Mouse (Mus musculus) ovary, postnatal 36 days (tissue): ENCODE measurements around the gene Tpra1.
A peak's percentile ranks its signal among the peaks of the same experiment; 100 is the strongest.

ENCODE experiments used
- DNase-seq: peaks from one replicate; pipeline ENCODE4 v3.0.0; 2022; ENCODE audit warnings: low spot score, mixed read lengths

Tpra1 gene

DNA sequence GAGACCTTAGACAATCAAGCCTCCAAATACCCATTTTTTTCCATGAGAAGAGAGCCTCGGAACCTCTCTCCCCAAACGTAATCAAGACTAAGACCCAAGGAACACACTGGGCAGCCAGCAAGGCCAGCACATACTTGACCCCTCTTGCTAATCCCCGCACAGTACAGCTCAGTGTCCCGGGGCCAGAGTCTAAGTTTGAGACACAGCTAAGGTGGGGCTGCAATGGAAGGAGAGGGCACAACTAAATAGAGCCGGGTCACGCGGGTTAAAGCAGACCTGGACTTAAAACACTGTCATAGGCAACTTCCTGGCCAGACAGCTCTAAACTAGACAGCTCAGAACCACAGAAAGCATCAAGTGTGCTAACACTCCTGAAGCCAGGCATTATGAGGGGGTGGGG is 11.2 kb upstream of the Tpra1 start:
- DNase-seq = no peak

DNA sequence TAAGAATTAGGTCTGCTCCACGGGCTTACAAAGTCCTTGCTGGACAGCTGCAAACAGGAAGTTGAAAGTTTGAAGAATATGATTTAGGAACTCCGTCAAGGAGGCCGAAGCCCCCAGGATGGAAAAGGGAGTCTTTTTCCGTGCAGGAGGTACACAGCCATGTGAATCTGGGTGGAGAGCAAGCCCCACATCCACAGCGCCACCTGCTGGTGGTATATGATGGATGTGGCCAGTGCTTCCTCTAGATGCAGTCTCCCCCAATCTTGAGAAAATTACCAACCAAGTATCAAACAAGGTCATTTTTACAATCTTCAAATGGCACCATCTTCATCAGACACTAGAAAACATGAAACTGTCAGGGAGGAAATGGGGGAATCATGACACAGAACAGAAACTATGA is 8.5 kb upstream of the Tpra1 start:
- peak; percentile 55 for DNase-seq

DNA sequence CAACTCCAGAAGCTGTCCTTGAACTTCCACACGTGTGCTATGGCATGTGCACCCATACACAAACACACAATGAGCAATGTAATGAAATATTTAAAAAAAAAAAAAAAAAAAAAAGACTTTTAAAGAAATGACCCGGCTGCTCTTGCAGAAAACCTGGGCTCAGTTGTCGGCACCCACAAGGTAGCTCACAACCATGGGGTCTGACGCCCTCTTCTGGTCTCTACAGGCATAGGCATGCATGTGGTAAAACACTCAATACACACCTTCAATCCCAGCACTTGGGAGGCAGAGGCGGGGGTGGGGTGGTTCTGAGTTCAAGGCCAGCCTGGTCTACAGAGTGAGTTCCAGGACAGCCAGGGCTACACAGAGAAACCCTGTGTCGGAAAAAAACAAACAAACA is 6.1 kb upstream of the Tpra1 start:
- no peak for DNase-seq

DNA sequence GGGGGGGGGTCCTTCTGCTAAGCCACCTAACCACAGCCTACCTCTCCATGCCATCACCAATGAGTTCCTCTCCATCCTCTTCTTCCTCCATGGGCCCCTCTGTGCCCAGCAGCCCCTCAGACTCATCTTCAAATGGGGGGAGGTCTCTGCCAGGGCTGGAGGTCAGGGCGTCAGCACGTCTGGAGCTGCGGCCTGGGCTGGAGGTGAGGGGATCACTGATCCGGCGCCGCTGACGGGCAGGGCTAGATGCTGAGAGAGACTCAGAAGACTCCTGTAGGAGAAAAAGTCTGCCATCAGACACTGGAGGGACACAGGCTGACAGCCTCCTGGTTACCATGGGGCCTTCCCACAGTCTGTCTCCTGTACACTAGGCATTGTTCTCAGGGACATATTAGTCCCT is 4.8 kb upstream of the Tpra1 start:
- DNase-seq = no peak

DNA sequence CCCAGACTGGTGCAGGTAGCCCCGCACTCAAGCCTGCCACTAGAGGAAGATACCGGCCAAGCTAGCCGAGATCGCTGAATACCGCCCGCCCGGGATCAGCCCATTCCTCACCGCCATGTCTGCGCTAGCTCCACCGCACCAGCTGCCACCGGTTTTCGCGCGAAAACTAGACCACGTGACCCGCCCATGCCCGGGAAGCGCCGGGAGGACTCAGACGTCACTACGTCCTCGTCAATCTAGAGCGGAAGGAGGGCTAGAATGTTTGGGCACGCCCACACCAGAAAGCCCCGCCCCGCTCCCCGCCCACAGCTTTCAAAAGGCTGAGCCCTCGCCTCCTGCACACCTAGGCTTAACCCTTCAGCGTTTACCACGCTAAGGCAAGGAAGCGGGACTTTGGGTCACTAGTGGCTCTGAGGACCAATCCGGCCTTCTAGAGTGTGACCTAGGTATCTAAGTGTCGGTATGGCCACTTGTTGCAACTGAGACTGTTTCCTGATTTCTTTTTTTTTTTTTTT is 3.5 kb upstream of the Tpra1 start, which contains the start of gene Mcm2:
Gene Mcm2, minus strand, starts transcription at position 247 of the 515 bp plus-strand sequence.
- DNase-seq = peak; percentile 94

DNA sequence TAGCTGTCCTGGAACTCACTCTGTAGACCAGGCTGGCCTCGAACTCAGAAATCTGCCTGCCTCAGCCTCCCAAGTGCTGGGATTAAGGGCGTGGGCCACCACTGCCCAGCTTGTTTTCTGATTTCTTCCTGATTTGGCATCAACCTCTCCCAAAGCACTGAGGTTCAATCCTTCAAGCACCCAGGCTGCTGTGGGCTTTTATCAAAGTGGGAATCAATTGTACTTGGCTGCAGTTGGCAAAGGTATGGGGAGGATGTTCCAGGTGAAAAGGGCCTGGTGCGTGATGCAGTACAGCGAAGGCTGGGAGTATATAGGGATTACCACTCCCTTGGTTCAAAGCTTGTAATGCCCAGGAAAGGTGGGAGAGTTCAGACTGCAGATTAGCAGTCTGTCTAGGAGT is 3.0 kb upstream of the Tpra1 start:
- DNase-seq = no peak

DNA sequence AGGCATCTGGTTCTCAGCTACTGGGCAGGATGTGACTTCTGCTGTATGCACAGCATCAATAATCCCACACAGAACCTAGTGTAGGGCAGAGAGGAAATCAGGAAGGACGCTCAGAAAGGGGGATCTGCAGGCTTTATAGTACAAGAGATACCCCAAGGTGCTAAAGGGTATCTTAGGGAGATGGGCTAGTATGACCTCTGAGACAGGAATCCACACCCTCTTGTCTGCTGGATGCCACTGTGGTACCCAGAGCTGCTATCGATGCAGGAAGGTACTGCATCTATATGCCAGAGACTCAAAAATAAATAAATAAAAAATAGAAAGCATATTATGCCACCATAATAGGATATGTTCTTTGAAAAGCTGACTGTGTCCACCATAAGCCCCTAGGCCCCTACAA is 2.4 kb upstream of the Tpra1 start:
- DNase-seq = no peak

DNA sequence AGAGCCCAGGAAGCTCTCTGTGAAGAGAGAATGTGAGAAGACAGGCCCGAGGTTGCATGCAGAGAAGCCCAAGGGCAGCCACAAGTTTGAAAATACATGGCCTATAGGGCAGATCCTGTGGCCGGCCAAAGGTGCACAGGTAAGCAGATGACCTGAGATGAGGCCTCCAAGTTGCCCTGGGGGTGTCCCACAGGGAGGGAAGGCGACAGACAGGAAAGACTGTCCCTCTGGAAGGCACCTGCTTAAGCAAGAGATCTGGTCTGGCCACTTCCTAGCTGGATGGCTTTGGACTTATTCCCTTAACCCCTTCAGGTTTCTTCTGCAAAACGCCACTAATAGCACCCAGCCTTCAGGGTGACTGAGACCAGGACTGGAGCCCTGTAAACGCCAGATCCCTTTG is 580 bp upstream of the Tpra1 start:
- no peak for DNase-seq

DNA sequence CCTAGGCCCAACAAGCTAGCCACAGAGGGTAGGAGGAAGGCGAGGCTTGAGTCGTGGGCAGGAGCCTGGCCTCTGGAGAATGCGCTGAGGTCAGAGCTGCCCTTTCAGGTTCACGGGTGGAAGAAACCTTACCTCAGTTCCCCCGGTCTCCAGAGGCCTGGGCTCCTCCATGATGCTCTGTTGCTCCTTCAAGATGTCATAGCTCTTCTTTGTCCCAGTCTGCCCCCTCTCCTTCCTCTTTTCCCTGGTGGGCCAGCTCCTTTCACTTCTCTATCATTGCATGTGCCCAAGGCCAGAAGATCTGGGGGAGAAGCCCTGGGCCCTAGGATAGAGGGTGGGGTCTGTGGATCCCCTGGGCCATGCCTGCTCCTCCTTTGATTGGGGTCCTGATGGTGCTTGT is 1.7 kb downstream of the Tpra1 start:
- DNase-seq = no peak

DNA sequence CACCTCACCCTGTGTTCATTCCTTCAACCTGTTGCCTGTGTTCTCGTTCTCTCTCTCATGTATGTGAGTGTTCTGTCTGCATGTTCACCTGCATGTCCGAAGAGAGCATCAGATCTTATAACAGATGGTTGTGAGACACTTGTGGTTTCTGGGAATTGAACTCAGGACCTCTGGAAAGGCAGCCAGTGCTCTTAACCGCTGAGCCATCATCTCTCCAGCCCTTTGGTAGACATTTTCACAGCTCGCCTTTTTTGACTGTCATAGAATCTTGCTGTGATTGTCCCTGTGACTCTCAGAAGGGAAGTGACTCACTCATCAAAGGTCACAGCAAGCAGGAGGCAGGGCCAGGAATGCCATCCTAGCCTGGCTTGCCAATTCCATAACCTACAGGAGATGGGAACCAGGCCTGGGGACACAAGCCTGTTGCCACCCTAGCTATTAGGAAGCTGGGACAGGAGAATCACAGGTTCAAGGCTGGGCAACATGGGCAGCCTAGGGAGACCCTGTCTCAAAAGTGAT is 2.5 kb downstream of the Tpra1 start:
- no peak for DNase-seq

DNA sequence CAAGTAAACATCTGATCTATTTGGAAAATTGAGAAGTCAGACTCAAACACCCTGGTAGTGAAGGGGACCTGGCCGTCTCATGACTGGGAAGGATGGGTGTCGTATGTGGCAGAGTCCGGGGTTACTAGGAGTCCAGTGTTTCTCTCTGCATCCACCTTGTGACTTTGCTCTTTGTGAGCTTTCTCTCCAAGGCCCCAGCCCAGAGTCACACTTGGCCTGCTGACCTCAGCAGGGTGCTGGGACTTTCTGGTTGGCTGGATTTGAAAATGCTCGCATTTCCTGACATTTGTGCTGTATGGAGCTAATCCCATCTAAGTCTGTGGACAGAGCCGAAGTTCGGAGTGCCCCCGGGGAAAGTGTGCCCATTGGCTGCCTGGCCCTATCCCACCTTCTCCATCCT is 3.0 kb downstream of the Tpra1 start:
- DNase-seq = no peak

DNA sequence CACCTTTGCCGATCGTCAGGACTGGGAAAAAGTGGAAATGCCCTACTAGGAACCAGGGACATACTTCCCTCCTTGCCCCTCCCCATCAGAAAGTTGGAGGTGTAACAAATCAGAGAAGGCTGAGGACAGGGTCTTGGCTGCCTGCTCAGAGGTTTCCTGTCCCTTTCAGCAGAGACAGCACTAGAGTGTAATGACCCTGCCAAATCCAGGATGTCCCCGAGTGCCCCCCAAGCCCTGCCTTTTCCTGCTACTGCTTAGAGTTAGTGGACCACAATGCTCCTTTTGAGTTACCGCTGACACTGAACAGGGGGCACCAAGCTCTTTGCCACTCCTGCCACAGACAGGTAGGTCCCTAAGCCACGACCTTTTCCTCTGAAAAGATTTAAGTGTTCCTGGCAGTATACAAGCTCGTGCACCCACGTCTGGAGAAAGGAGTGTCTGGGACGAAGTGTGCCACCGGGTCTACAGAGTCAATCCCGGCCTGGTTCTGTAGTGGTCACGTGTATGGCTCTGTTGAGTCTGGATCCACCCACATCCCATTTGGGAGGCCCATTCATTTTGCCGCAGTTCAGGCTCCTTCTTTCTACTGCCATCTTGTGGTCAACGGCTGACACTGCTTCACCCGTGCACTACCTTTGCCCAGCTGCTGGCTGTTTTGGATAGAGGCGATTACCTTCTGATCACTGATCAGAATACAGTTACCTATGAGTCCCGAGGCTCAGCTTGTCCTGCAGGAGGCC is 4.5 kb downstream of the Tpra1 start:
- DNase-seq = peak; percentile 47

DNA sequence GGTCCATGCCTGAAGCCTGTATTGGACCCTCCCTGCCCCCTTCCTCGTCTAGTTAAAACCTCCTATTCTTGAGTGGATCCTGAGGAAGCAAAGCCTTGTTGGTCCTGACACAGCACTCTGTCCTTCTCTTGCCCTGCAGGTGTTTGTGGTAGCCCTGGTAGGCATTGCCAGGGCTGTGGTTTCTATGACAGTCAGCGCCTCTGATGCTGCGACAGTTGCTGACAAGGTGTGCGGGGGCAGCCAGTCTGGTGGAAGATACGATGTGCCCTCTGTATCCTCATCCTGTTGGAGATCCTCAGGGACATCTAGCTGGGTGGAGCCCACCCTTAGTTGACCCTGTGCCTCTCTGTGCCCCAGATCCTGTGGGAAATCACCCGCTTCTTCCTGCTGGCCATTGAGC is 7.1 kb downstream of the Tpra1 start:
- no peak for DNase-seq

DNA sequence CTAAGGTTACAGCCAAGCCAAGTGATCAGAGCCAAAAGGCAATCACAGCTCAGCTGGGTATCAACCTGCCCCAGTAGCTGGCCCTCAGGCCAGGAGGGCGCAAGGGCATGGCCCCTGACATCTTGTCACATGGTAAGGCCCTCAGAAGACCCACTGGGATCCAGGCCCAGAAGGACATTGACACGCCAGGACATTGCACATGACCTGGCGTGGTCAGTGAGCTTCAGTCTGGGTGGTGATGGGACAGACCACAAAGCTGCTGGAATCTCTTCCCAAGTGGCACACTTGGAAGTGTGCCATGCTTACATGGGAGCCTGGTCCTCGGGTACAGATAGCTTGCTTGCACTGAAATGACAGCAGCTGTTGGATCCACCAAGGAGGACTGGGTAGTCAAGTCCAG is 11.0 kb downstream of the Tpra1 start:
- no peak for DNase-seq

DNA sequence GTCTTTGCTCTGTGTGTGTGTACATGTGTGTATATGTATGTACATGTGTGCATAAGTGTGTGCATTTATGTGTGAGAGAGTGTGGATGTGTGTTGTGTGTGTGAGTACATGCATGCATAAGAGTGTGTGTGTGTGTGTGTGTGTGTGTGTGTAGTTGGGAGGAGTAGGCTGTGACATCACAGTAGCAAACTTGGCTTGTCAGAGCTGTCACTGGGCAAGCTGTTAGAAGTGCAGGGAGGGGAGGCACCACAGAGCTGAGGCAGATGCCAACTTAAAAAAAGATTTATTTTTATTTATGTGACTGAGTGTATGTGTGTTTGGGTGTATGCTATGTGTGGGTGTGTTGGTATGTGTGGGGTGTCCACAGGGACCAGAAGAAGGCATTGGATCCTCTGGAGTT is 11.4 kb downstream of the Tpra1 start:
- DNase-seq = no peak

DNA sequence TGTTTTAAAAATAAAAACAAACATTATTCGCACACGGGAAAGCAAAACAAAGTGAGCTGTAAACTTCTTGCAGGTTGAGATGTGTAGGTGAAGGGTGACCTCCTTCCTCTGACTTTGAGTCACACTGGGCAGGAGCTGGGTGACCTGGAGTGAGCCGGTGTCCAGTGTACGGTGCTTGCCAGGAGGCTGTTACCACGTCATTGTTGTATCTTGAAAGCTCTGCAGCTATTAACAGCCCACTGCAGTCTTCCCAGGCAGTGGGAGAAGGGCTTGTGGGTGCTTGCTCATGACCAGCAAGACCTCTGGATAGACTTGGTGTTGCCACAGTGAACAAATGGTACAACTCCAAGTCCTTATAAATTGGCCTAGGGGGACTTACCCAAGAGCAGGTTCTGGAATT is 12.7 kb downstream of the Tpra1 start:
- no peak for DNase-seq

DNA sequence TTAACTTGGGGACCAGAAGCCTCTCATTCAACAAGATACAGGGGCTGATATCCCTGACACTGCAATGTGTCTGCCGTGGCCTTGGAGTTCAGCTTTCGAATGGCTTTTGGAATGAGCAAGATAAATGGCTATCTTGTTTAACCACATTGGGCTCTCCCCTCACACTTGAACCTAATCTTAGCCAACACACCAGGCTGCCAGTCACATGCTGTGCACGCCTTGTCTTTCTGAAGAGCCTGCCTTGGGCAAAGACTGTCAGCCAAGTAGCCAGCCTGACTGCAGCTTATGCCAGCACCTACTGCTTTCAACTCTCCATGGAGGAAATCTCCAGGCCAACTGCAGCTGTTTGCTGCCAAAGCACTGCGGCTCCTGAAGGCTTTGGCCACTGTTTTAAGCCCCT is 13.5 kb downstream of the Tpra1 start:
- no peak for DNase-seq

DNA sequence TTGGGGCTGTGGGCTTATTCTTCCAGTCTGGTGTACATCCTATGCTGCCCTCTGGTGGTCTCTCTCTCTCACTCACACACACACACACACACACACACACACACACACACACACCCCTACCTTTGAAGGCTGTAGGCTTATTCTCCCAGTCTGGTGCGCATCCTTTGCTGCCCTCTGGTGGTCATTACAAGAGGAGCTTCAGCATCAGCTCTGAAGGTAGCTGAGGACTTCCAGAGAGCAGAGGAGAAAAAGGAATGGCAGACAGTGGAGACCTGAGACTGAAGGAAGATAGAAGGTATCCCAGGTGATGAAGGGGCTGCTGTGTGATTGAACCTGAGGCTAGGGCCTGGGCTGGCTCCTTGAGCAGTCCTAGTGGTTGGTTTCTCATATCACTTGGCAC is 14.1 kb downstream of the Tpra1 start:
- DNase-seq = no peak

DNA sequence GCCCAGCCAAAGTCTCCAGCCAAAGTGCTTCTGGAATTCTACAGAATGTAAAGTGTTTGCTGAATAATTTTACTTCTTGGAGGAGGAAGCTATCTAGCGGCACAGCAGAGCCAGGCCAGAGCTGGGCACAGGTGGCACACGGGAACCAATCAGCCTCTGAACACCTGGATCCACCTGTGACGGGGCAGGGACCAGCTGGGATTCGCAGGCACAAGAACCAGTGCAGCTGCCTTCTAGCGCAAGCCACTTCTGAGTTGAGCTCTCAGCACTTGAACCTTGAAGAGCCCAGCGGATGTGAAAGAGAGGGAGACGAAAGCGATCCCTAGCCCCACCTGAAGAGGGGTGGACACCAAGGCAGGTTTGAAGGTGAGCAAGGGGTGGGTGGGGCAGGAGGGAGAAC is 16.8 kb downstream of the Tpra1 start:
- DNase-seq = no peak

DNA sequence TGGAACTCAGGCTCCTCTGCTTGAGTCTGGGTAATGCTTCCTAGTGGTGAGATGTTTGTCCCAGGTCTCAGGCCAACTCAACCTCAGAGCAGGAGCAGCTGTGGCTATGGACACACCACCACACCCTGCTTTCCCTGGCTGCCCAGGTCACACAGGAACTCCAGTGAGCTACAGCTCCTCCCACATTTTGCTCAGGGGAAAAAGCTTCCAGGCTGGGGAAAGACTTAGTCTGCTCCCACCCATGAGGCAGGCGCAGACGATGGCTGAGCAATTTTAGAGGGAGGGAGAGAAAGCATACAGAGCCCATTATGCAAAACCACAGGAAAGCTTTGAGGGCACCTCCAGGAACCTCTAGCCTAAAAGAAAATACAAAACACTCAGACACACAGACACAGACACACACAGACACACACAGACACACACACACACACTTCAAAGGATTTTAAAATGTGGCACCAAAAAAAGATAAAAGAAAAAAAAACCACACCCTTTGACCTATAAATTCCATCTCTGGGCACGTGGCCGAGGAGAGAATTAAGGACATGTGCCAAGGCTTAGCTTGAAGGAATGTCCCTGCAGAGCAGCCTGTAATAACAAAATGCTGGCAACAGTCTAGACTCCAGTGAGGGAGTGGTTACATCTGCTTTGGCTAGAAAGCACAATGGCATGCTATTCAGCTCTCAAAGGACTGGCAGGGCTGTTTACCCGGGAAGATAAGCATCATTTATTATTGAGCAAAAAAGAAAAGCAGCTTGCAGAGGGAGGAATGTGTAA is 22.6 kb downstream of the Tpra1 start:
- peak; percentile 61 for DNase-seq

DNA sequence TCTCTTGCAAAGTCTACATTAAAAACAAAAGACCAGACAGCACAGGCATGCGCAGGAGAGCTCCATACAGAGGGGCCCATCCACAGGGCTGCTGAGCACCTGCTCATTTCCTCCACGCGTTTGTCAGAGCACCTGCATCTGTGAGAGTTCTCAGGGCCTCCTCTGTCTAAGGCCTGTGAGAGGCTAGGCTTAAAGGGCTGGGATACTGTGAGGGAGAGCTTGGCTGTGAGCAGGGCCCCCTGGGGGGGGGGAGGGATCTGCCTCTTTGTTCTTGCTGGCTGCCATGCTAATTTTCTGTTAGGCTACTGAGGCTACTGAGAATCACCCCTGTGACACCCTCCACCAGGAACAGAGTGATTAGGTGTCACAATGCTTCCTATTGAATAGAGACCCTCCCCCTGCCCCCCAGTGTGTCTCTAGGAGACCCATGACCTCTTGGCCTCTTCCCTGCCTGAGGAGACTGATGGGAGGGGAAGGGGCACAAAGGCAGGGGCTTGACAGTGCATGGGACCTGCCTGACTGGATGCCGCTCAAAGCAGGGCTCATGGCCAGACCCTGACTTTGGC is 23.7 kb downstream of the Tpra1 start:
- DNase-seq = no peak

DNA sequence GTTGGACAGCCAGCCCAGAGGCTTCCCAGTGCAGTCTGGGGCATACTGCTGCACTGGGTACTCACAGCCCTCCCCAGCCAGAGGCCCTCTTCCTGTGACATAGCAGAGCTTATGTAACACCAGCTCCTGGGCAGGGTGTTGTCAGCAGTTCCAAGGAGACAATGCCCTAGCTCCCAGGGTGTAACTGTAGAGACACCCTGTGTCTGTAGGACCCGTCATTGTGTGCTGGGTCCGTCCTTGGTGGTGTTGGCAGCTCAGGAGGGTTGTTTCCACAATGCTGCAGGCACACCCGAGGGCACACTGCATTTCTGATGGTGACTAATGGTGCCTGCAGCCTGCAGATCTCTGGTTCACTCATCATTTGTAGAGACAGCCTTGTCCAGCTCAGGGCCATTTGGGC is 24.8 kb downstream of the Tpra1 start:
- no peak for DNase-seq

DNA sequence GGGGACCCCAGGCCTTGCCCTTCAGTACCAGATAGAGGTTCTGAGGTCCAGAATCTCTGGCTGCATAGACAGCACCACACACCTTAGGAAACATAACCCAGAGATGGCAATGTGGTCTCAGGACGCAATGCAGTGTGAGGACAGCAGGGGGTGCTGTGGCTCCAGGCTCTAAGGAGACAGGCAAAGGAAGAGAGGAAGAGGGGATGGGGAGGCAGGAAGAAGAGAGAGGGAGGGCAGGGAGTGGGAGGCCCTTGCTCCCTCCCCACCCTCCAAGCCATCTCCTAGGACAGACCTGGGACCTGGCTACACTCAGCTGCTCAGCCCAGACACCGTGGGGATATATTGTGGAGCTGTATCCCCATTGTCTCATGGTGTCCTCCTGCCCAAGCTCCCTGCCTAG is 25.5 kb downstream of the Tpra1 start:
- DNase-seq = peak; percentile 74
